Mouse (Mus musculus) myocyte (in vitro differentiated cells): ENCODE results near the gene Cmtm2b.

Experiments used
- MYOD1 ChIP-seq, 3 experiments: IDR thresholded peaks; one replicate each; pipeline ENCODE4 v1.6.1; 2011; ENCODE audit warnings: control low read depth in 2 of 3, low read depth in 2 of 3, mild to moderate bottlenecking in 2 of 3, moderate library complexity in 1 of 3; ENCODE audit not compliant: insufficient read length in 2 of 3, control insufficient read depth in 1 of 3
- MYOG ChIP-seq, 3 experiments: IDR thresholded peaks; one replicate each; pipeline ENCODE4 v1.6.1; 2011; ENCODE audit warnings: control low read depth in 2 of 3, low read depth in 2 of 3, mild to moderate bottlenecking in 2 of 3; ENCODE audit not compliant: insufficient read length in 2 of 3, control insufficient read depth in 1 of 3, insufficient read depth in 1 of 3
- POLR2A ChIP-seq: IDR thresholded peaks from one replicate; pipeline ENCODE4 v1.6.1; 2011; ENCODE audit warnings: low read depth, mild to moderate bottlenecking, control low read depth, moderate library complexity; ENCODE audit not compliant: insufficient read length
- POLR2AphosphoS2 ChIP-seq: IDR thresholded peaks from one replicate; pipeline ENCODE4 v1.6.1; 2011; ENCODE audit warnings: low read depth, control low read depth; ENCODE audit not compliant: insufficient read length

DNA sequence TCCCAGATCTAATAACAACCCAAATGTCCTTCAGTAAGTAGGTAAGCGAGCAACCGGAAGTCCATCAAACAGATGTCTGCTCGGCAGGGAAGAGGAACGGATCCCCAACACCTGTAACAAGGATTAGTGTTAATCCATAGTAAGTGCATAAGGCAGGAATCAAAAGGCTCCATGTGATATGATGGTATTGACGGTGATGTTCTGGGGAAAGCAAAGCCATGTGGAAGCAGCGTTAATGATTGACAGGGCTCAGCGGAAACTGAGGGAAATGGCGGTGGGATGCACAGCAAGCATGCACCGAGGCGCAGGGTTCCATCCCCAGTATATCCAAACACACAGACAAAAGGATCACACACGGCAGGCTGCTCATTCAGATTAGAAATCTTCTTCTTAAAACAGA, 52.2 kb downstream of the Cmtm2b start:
- no peak for TF ChIP-seq POLR2AphosphoS2
- TF ChIP-seq POLR2A, result no peak
- TF ChIP-seq MYOG (IDR thresholded peaks at IDR 0.05; ENCODE audit: control insufficient read depth in 1 of 3, insufficient read depth in 1 of 3, insufficient read length in 2 of 3, low read depth in 2 of 3), result no peak
- TF ChIP-seq MYOD1 (IDR thresholded peaks at IDR 0.05; ENCODE audit: control insufficient read depth in 1 of 3, insufficient read length in 2 of 3, low read depth in 2 of 3), result no peak
